16 mouse cellular contexts compared by ENCODE assay signal in genomic region chr4:153557812-153558608, GRCm38 (mm10).
DNase-seq lines count a peak whose midpoint lies in the region; ATAC-seq lines count a peak whose summit lies in the region.
"Had no signal": no experiment of that assay in that cellular context is flagged by ENCODE, and none has a peak within 500 bp of the region (broad histone marks: within the 10 kb centered on the region; RNA-seq: fewer than 3 reads in every experiment).

No protein-coding gene starts in this region.

- peak; percentile 30 for DNase-seq in layer of hippocampus, adult 11-12 months (ENCODE audit: low spot score)
- peak; percentile 19 to 27 for DNase-seq in left cerebral cortex, postnatal 36 days (ENCODE audit: low spot score in 2 of 2)
- no peak for DNase-seq in cerebellum, adult 9-10 months
- DNase-seq in cerebellum, postnatal 4 days (ENCODE audit: low spot score in 2 of 2): no peak
- no peak for DNase-seq in heart, adult 9 months (ENCODE audit: low spot score in 2 of 2)
- DNase-seq: cerebellum, adult 11 months; heart, adult 2 months; heart, postnatal 10 days; kidney, adult 18-20 months; lung, adult 2 months had no signal

- no peak for ATAC-seq in megakaryocyte, adult 5-6 weeks (ENCODE audit: poor library complexity, severe bottlenecking)
- ATAC-seq: activated CD4-positive, CD25-positive, alpha-beta regulatory T cell, adult 4 months; forebrain, embryonic 13.5 days; hindbrain, embryonic 16.5 days had no signal

- peaks cover 78% of the 10 kb centered on the region for H3K9me3 ChIP-seq in megakaryocyte, embryonic 14.5 days
- H3K9me3 ChIP-seq: embryonic facial prominence, embryonic 15.5 days; forebrain, embryonic 13.5 days had no signal

- intact Hi-C loops in left cerebral cortex, postnatal 36 days (cut with DNase I): no loop called here

- peak overlapping the region; percentile 28 for H3K4me3 ChIP-seq in megakaryocyte, embryonic 14.5 days (replicated peaks)
- H3K4me3 ChIP-seq: embryonic facial prominence, embryonic 15.5 days; forebrain, embryonic 13.5 days; heart, adult 2 months had no signal

- H3K36me3 ChIP-seq in megakaryocyte, embryonic 14.5 days (replicated peaks; ENCODE audit: low read length): no peaks in the 10 kb centered on the region
- H3K36me3 ChIP-seq: embryonic facial prominence, embryonic 15.5 days had no signal

- H3K27me3 ChIP-seq in megakaryocyte, embryonic 14.5 days (replicated peaks): no peaks in the 10 kb centered on the region

- H3K4me1 ChIP-seq in megakaryocyte, embryonic 14.5 days: no peaks in the 10 kb centered on the region
- H3K4me1 ChIP-seq: embryonic facial prominence, embryonic 15.5 days had no signal

Comparison
In these comparisons a context has a peak if more than half of its experiments do, and no peak if none do; other contexts are left out.
1. DNase-seq: peak in layer of hippocampus, adult 11-12 months (single experiment) and left cerebral cortex, postnatal 36 days (2 of 2); none in cerebellum, adult 9-10 months (single experiment), cerebellum, postnatal 4 days (0 of 2) and heart, adult 9 months (0 of 2).